Mouse (Mus musculus) MEL (cell line): ENCODE results near the gene Pigb.

Source experiments
- CTCF ChIP-seq, 3 experiments: IDR thresholded peaks in 2 of 3; conservative IDR thresholded peaks in 1 of 3; 2 replicates each; pipeline ENCODE4 v1.5.1; 2011 to 2012; ENCODE audit warnings: low read length in 3 of 3, low read depth in 2 of 3, mild to moderate bottlenecking in 2 of 3, improper control_type of control experiment in 1 of 3, inconsistent platforms in 1 of 3, mixed read lengths in 1 of 3, moderate library complexity in 1 of 3; ENCODE audit not compliant: control insufficient read depth in 1 of 3, insufficient read depth in 1 of 3, poor library complexity in 1 of 3, severe bottlenecking in 1 of 3
- E2F4 ChIP-seq: IDR thresholded peaks from 2 replicates; pipeline ENCODE4 v1.6.1; 2011; ENCODE audit warnings: low read depth, low read length, improper control_type of control experiment, borderline replicate concordance
- EP300 ChIP-seq, 2 experiments: IDR thresholded peaks; 2 replicates each; pipeline ENCODE4 v1.6.1; 2011; ENCODE audit warnings: improper control_type of control experiment in 2 of 2, low read length in 2 of 2, low read depth in 1 of 2, mild to moderate bottlenecking in 1 of 2
- ETS1 ChIP-seq: IDR thresholded peaks from 2 replicates; pipeline ENCODE4 v1.6.1; 2012; ENCODE audit warnings: low read depth, mild to moderate bottlenecking, inconsistent platforms, low read length, improper control_type of control experiment, moderate library complexity
- GATA1 ChIP-seq: IDR thresholded peaks from 2 replicates; pipeline ENCODE4 v1.6.1; 2011; ENCODE audit warnings: low read depth, low read length, improper control_type of control experiment
- MEF2A ChIP-seq: IDR thresholded peaks from 2 replicates; pipeline ENCODE4 v1.6.1; 2014; ENCODE audit warnings: low read depth, mild to moderate bottlenecking, inconsistent platforms, low read length, improper control_type of control experiment; ENCODE audit not compliant: poor library complexity, insufficient replicate concordance, severe bottlenecking; ENCODE audit errors: extremely low read depth
- POLR2A ChIP-seq, 2 experiments: IDR thresholded peaks; 2 replicates each; pipeline ENCODE4 v1.6.1; 2011 to 2012; ENCODE audit warnings: low read length in 2 of 2, mild to moderate bottlenecking in 2 of 2, control low read depth in 1 of 2, improper control_type of control experiment in 1 of 2, low read depth in 1 of 2, moderate library complexity in 1 of 2; ENCODE audit not compliant: control insufficient read depth in 1 of 2, insufficient read depth in 1 of 2, poor library complexity in 1 of 2
- POLR2AphosphoS2 ChIP-seq: IDR thresholded peaks from 2 replicates; pipeline ENCODE4 v1.6.1; 2011; ENCODE audit warnings: low read length, improper control_type of control experiment
- TCF12 ChIP-seq: IDR thresholded peaks from 2 replicates; pipeline ENCODE4 v1.6.1; 2014; ENCODE audit warnings: low read depth, mild to moderate bottlenecking, inconsistent platforms, low read length, improper control_type of control experiment, moderate library complexity
- USF1 ChIP-seq: IDR thresholded peaks from 2 replicates; pipeline ENCODE4 v1.6.1; 2014; ENCODE audit warnings: low read depth, mild to moderate bottlenecking, inconsistent platforms, low read length, improper control_type of control experiment, moderate library complexity

- TF ChIP-seq EP300 (IDR thresholded peaks at IDR 0.05; ENCODE audit: low read depth in 1 of 2, low read length in 2 of 2): no peak
- TF ChIP-seq POLR2A (IDR thresholded peaks at IDR 0.05; ENCODE audit: control insufficient read depth in 1 of 2, insufficient read depth in 1 of 2, low read depth in 1 of 2, low read length in 2 of 2, poor library complexity in 1 of 2): no peak
- no peak for TF ChIP-seq USF1
- TF ChIP-seq GATA1: no peak
- TF ChIP-seq TCF12: no peak
- TF ChIP-seq CTCF (IDR thresholded peaks at IDR 0.05 in 2 of 3, conservative IDR thresholded peaks at IDR 0.05 in 1 of 3; ENCODE audit: control insufficient read depth in 1 of 3, insufficient read depth in 1 of 3, low read depth in 2 of 3, low read length in 3 of 3, poor library complexity in 1 of 3, severe bottlenecking in 1 of 3): no peak
- no peak for TF ChIP-seq POLR2AphosphoS2
- TF ChIP-seq E2F4: no peak
- no peak for TF ChIP-seq MEF2A
- no peak for TF ChIP-seq ETS1
Measured at GRCm38 (mm10) chr9:73050606-73051005, 10.4 kb upstream of the Pigb start.
